Mouse (Mus musculus): ENCODE results near the gene A4gnt. TPM values are rescaled to one million over a fixed set of nuclear protein-coding genes. Genes with fewer than 3 reads are reported as not detected.
"Not testable (repeated sequence)": the region's sequence is repeated elsewhere in the genome, so short reads cannot be mapped to it uniquely, and the experiment has no call there.

Gene A4gnt
- not detected in 2 replicates for polyA plus RNA-seq (2016; fragmentation: Nextera tagmentation; extraction: Ambion mirVana)

DNA sequence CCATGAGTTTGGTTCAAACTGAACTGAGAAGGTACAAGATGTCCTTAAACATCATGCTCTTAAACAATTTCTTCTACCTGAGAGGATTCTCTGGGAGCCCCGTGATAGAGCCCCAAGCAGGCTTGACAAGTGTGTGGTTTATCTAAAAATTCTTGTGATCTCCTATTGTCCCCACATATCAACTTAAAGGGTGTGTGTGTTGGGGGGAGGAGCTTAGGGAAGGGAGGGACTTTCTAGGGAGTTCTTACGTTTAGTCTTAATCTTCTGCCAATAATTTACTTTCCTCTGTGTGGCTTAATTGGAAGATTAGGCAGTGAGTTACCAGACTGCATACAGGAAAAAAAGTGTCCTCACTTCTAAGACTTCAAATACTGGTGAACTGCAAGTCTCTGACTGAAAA, at the start of gene A4gnt:
A4gnt (plus strand) TSS at position 301 of the 400 bp plus-strand sequence.
- H3K4me1 ChIP-seq: no peaks in the 10 kb centered on the region
- no peaks in the 10 kb centered on the region for H3K36me3 ChIP-seq
- H3K27me3 ChIP-seq: no peaks in the 10 kb centered on the region
- H3K4me2 ChIP-seq (replicated peaks): no peak within 1 kb of the TSS
- H3K27ac ChIP-seq (replicated peaks): no peak within 1 kb of the TSS
- no peak within 1 kb of the TSS for H3K9ac ChIP-seq (replicated peaks)
- ATAC-seq (ENCODE audit: low FRiP score, low read depth): no peak
- no peaks in the 10 kb centered on the region for H3K9me3 ChIP-seq
- 53% methylated on average over 2 of the region's 2 CpGs for WGBS
- H3K4me3 ChIP-seq: no peak within 1 kb of the TSS

DNA sequence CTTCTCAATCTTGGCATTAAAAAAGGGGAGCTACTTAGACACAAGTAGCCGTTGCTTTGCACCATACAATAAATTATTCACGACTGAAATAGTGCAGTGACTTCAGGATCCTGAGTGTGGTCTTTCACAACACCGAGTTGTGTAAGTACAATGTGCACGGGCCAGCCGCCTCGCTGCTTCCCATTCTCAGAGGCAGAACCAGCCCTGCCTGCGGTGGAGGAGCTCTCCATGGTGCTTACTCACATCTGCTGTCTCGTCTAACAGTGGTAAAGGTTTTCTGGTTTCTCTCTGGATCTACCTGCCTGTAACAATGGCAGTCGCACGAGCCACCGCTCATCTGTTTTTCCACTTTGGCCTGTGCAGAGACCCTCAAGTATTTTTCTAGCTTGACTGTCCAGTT, 48.6 kb upstream of the A4gnt start:
- 26% methylated on average over 11 of the region's 11 CpGs for WGBS
- H3K9me3 ChIP-seq: no peaks in the 10 kb centered on the region
- H3K36me3 ChIP-seq: no peaks in the 10 kb centered on the region
- no peak overlapping the region for H3K4me2 ChIP-seq (replicated peaks)
- peaks cover 9% of the 10 kb centered on the region for H3K4me1 ChIP-seq
- ATAC-seq (ENCODE audit: low FRiP score, low read depth): no peak
- H3K27ac ChIP-seq (replicated peaks): no peak overlapping the region
- no peak overlapping the region for H3K4me3 ChIP-seq
- H3K27me3 ChIP-seq: no peaks in the 10 kb centered on the region
- H3K9ac ChIP-seq (replicated peaks): no peak overlapping the region

DNA sequence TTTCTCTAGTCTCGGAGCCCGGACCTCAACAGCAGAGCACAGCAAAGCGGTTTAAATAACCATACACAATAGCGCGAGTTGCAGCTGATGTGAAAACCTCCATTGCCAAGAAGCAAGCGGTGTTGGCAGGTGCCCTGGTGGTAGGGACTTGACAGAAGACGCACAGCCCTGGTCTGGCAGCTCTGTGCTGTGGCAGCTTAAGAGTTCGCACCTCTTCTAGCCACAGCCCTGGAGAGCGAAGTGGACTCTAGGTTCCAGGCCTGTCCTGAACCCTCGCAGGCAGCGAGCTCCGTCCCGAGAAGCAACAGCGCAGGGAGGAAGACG, 44.3 kb upstream of the A4gnt start:
- Histone ChIP-seq H3K4me3 (peak overlapping the region; percentile 77), H3K4me2 (replicated peaks) (peak overlapping the region; percentile 86), H3K36me3 (no peaks in the 10 kb centered on the region), H3K27ac (replicated peaks) (peak overlapping the region; percentile 96), H3K9me3 (no peaks in the 10 kb centered on the region), H3K9ac (replicated peaks) (peak overlapping the region; percentile 86), H3K4me1 (peaks cover 9% of the 10 kb centered on the region), H3K27me3 (peaks cover 10% of the 10 kb centered on the region)
- ATAC-seq (ENCODE audit: low FRiP score, low read depth): peak; percentile 53
- WGBS: 2% methylated on average over 15 of the region's 15 CpGs

DNA sequence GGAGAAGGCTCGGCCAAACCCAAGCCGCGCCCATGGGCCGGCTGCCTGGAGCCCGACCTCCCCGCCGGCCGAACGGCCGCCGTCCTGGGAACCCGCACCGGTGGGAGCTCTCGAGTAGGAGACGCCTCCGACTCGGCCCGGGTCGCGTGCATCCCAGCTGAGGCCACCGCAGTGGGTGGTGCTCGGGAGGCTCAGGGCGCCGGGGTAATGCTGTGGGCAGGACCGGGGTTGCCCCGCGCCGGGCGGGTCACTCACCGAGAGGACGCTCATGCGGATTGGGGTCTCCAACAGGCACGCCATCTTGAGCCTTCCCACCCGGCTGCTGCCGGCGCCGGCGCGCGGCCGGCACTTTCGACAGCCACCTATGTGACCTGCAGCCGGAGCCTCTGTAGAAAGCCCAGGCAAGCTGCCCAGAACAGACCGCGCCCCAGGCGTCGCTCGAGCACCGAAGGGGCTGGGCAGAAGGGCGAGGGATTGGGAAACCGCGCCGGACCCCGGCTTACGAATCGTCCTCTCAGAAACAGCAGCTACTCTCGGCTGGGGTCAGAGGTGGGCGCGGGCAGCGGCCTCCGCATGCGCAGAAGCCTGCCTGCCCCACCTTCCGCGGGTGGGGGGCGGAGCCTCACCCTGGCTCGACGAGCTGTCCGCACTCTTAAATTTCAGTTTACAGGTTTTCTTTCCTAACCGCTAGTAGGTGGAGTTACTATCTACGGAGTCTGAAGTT, 43.8 kb upstream of the A4gnt start, which contains the start of gene Armc8:
Armc8 (minus strand) TSS at position 553 of the 724 bp plus-strand sequence.
- Histone ChIP-seq H3K36me3 (no peaks in the 10 kb centered on the region), H3K27me3 (peaks cover 10% of the 10 kb centered on the region), H3K9ac (replicated peaks) (peak within 1 kb of the TSS; percentile 86), H3K27ac (replicated peaks) (peak within 1 kb of the TSS; percentile 96), H3K9me3 (no peaks in the 10 kb centered on the region), H3K4me3 (peak within 1 kb of the TSS; percentile 77), H3K4me2 (replicated peaks) (peak within 1 kb of the TSS; percentile 86), H3K4me1 (peaks cover 9% of the 10 kb centered on the region)
- whole genome bisulfite sequencing: under 1% methylated on average over 70 of the region's 70 CpGs
- peak; percentile 95 for ATAC-seq (ENCODE audit: low FRiP score, low read depth)

DNA sequence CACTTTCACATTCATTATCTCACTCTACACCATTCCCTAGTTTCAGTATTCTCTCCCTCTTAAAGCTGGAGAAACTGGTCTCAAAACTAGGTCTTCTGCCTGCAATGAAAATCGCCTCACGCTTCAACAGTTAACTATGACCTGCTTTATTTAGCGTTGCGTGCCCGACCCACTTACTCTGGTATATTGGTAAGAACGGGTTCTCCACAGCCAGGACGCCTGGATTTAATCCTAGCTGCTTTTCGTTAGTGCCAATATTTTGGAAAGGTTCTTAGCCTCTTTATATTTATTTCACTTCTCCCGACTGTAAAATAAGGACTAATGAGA, 43.3 kb upstream of the A4gnt start:
- H3K27ac ChIP-seq (replicated peaks): peak overlapping the region; percentile 96
- no peak; the same call in 1 of the 2 replicates for ATAC-seq (ENCODE audit: low FRiP score, low read depth)

DNA sequence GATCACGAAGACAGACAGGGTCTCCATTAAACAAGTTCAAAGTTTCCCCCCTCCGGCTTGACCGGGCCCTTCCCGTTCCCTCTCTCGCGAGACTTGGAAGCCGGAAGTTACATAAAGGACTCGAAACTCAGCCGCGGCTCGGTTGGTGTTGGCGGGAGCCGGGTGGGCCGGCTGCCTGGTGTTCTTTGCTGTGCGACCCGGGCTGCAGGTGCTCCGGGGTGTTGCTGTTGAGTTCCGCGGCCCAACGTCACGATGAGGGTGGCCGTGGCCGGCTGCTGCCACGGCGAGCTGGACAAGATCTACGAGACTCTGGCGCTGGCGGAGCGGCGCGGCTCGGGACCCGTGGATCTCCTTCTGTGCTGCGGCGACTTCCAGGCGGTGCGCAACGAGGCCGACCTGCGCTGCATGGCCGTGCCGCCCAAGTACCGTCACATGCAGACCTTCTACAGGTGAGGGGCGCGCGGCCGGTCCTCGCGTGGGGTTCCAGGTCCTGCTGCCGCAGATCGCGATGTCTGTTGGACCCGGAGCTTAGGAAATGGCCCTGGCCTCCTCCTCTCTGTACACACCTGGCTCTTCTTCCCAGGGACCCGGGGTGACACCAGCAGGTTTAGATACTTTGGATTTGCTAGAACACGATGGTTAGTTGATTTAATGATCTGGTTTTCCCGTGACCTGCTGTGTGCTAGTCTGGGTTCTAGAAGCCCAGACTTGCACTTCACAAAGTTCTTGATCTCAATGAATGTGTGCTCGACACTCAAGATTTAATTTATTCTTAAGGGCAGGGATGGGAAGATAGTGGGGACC, 36.4 kb upstream of the A4gnt start, which contains the start of gene Dbr1:
Dbr1 (plus strand) TSS at position 123 of the 804 bp plus-strand sequence.
- Histone ChIP-seq H3K27me3 (peaks cover 8% of the 10 kb centered on the region), H3K36me3 (peaks cover 13% of the 10 kb centered on the region), H3K4me3 (peak within 1 kb of the TSS; percentile 95), H3K9ac (replicated peaks) (peak within 1 kb of the TSS; percentile 99), H3K9me3 (no peaks in the 10 kb centered on the region), H3K27ac (replicated peaks) (peak within 1 kb of the TSS; percentile 84), H3K4me1 (peaks cover 11% of the 10 kb centered on the region), H3K4me2 (replicated peaks) (peak within 1 kb of the TSS; percentile 81)
- peak; percentile 95 for ATAC-seq (ENCODE audit: low FRiP score, low read depth)
- WGBS: under 1% methylated on average over 57 of the region's 57 CpGs

More for the DNA sequence above, 43.3 kb upstream of the A4gnt start:
- Histone ChIP-seq H3K27me3 (peaks cover 10% of the 10 kb centered on the region), H3K4me1 (peaks cover 9% of the 10 kb centered on the region), H3K4me3 (peak overlapping the region; percentile 77), H3K9me3 (no peaks in the 10 kb centered on the region), H3K36me3 (no peaks in the 10 kb centered on the region), H3K4me2 (replicated peaks) (peak overlapping the region; percentile 86), H3K9ac (replicated peaks) (peak overlapping the region; percentile 86)
- 3% methylated on average over 9 of the region's 9 CpGs for WGBS

DNA sequence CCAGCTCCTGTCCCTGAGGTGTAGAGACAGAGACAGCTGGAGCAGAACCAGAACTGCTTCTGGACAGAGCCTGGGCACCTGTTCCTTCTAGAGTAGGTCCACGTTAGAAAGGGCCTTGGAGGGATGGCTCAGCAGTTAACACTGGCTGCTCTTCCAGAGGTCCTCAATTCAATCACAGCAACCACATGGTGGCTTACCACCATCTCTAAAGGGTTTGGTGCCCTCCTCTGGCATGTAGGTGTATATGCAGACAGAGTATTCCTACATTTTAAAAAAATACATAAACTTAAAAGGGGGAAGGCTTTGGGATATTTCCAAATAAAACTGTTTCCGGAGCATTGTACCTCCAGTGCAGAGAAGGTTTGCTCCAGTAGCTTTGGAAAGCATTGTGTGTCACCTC, 31.6 kb upstream of the A4gnt start:
- Histone ChIP-seq H3K27ac (replicated peaks) (no peak overlapping the region), H3K36me3 (peaks cover 49% of the 10 kb centered on the region), H3K9me3 (no peaks in the 10 kb centered on the region), H3K9ac (replicated peaks) (no peak overlapping the region), H3K4me3 (no peak overlapping the region), H3K4me1 (peaks cover 11% of the 10 kb centered on the region), H3K27me3 (no peaks in the 10 kb centered on the region), H3K4me2 (replicated peaks) (no peak overlapping the region)
- ATAC-seq (ENCODE audit: low FRiP score, low read depth): no peak; the same call in 1 of the 2 replicates
- 53% methylated on average over 2 of the region's 2 CpGs for WGBS

DNA sequence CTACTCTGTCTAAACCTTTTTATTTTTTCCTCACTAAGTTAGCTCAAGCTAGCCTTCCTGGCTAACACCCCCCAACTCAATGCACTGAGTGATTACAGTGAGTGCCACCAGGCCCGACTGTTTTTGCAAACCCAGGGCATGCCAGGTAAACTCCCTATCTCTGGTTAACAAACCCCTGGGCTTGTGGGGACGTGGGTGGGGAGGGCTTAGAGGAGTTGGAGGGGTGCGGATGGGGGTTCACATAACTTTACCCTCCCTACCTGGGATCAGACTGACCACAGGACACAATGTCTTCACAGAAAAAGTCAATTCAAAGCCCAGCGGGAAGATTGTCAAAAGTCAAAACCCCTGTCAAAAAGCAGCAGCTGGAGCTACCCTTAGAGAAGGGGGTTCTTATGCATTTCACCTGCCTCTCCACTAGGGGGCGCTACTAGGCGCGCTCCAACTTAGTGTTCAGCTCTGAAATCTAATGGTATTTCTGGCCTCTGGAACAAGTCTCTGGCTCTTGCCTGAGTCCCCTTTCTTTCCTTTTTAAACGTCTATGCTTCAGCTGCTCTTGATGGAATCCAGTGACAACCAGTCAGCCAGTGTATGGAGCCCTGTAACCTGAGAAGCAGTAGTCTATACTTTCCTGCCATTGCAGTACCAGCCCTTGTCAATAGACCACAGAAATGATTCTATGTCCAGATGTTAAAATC, 24.6 kb upstream of the A4gnt start:
- no peak overlapping the region for H3K27ac ChIP-seq (replicated peaks)
- H3K27me3 ChIP-seq: no peaks in the 10 kb centered on the region
- no peaks in the 10 kb centered on the region for H3K4me1 ChIP-seq
- H3K4me2 ChIP-seq (replicated peaks): no peak overlapping the region
- H3K9me3 ChIP-seq: no peaks in the 10 kb centered on the region
- H3K36me3 ChIP-seq: peaks cover 19% of the 10 kb centered on the region
- no peak overlapping the region for H3K9ac ChIP-seq (replicated peaks)
- no peak for ATAC-seq (ENCODE audit: low FRiP score, low read depth)
- H3K4me3 ChIP-seq: no peak overlapping the region
- WGBS: 30% methylated on average over 8 of the region's 8 CpGs

DNA sequence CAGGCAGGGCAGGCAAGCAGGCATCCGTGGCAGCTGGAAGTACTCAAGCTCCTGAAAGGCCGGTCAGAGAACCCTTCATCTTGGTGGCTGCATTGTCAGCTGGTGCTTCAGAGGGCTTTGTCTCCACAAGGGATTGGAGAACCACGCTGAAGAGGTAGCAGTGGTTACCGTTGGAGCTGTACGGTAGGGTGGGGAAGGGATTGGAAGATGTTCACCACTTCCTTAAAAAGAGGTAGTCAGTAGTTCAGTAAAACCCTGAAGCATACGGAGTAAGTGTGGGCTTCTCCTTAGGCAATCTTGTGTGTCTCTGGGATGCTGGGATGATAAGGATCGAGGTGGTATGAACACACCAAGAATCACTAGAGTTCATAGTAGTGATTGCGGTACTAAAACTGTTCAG, 21.2 kb upstream of the A4gnt start:
- H3K27me3 ChIP-seq: no peaks in the 10 kb centered on the region
- H3K4me3 ChIP-seq: no peak overlapping the region
- no peak overlapping the region for H3K9ac ChIP-seq (replicated peaks)
- no peaks in the 10 kb centered on the region for H3K9me3 ChIP-seq
- H3K4me2 ChIP-seq (replicated peaks): no peak overlapping the region
- H3K36me3 ChIP-seq: no peaks in the 10 kb centered on the region
- no peak overlapping the region for H3K27ac ChIP-seq (replicated peaks)
- ATAC-seq (ENCODE audit: low FRiP score, low read depth): no peak
- 84% methylated on average over 8 of the region's 8 CpGs for WGBS
- no peaks in the 10 kb centered on the region for H3K4me1 ChIP-seq

DNA sequence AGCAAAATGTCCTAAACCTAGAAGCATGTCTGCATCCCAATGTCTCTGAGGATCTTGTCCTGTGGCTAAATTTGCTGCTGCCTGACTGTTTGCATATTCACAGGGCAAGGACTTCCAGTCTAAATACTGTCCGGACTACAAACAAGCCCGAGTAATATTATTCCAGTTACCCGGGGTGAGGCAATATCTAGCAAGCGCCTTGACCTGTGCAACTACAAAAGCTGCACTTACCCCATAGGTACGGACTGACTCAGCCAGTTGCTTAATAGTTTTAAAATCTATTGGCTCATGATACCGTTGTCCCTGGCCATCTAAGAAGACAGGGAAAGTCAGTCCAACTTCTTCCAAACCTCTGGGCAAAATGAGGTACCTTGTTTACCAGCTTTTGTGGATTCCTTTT, 13.2 kb upstream of the A4gnt start:
- H3K4me2 ChIP-seq (replicated peaks); H3K4me3 ChIP-seq; H3K9ac ChIP-seq (replicated peaks); H3K27ac ChIP-seq (replicated peaks); H3K36me3 ChIP-seq; H3K9me3 ChIP-seq; ATAC-seq (ENCODE audit: low FRiP score, low read depth); H3K27me3 ChIP-seq; H3K4me1 ChIP-seq: not testable (repeated sequence)
- WGBS: 93% methylated on average over 6 of the region's 6 CpGs

DNA sequence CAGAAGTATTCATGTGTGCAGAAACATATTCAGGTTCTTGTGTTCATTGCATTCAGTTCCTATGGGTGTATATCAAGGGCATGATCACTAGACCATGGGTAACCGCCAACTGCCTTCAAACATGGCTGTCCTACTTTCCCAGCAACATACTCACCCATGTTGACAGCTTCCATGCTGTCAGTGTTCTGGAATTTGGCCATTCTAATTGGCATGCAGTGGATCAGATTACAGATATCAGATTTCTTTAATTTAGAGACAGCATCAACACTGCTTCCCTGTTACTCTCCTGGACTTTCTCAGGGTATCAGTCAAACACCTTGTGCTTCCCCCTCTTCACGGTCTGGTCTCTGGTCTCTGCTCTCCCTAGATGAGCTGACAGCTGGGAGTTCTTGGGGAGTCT, 8.7 kb upstream of the A4gnt start:
- 84% methylated on average over 2 of the region's 2 CpGs for WGBS

DNA sequence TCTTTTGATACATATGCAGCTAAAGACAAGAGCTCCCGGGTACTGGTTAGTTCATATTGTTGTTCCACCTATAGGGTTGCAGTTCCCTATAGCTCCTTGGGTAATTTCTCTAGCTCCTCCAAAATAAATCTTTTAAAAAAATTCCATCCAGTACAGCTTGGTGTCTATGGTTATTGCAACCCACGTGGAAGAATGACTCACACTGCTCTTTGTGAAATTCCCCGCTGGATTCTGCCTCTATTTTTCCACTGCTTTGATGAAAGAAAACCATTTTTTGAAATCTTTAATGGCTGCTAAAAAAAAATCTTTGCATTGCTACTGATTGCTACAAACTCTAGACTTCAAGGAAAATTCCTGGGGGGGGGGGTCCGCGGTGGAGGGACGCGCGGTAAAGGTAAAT, 7.4 kb downstream of the A4gnt start:
- no peaks in the 10 kb centered on the region for H3K4me1 ChIP-seq
- WGBS: 94% methylated on average over 8 of the region's 8 CpGs
- H3K36me3 ChIP-seq: no peaks in the 10 kb centered on the region
- H3K27ac ChIP-seq (replicated peaks): no peak overlapping the region
- H3K27me3 ChIP-seq: no peaks in the 10 kb centered on the region
- no peak for ATAC-seq (ENCODE audit: low FRiP score, low read depth)
- no peaks in the 10 kb centered on the region for H3K9me3 ChIP-seq
- H3K4me2 ChIP-seq (replicated peaks): no peak overlapping the region
- no peak overlapping the region for H3K9ac ChIP-seq (replicated peaks)
- H3K4me3 ChIP-seq: no peak overlapping the region

More for the DNA sequence above, 8.7 kb upstream of the A4gnt start:
- Histone ChIP-seq H3K9ac (replicated peaks) (no peak overlapping the region), H3K27me3 (no peaks in the 10 kb centered on the region), H3K4me1 (no peaks in the 10 kb centered on the region), H3K4me2 (replicated peaks) (no peak overlapping the region), H3K9me3 (no peaks in the 10 kb centered on the region), H3K4me3 (no peak overlapping the region), H3K36me3 (no peaks in the 10 kb centered on the region), H3K27ac (replicated peaks) (no peak overlapping the region)
- ATAC-seq (ENCODE audit: low FRiP score, low read depth): no peak
